Mouse (Mus musculus): ENCODE measurements around the gene Crybg2. TPM values are rescaled to one million over a fixed set of nuclear protein-coding genes. Genes with fewer than 3 reads are reported as not detected.

Gene Crybg2
- total RNA-seq (2021): under 1 TPM; 0.25 to 0.28 TPM
- long read RNA-seq, experiment 1: 0 reads
- long read RNA-seq, experiment 2, partial matches to known transcripts: 2 of 2 reads
- long read RNA-seq, experiment 2, other reads (novel, unspliced or antisense): 0 of 2 reads

DNA sequence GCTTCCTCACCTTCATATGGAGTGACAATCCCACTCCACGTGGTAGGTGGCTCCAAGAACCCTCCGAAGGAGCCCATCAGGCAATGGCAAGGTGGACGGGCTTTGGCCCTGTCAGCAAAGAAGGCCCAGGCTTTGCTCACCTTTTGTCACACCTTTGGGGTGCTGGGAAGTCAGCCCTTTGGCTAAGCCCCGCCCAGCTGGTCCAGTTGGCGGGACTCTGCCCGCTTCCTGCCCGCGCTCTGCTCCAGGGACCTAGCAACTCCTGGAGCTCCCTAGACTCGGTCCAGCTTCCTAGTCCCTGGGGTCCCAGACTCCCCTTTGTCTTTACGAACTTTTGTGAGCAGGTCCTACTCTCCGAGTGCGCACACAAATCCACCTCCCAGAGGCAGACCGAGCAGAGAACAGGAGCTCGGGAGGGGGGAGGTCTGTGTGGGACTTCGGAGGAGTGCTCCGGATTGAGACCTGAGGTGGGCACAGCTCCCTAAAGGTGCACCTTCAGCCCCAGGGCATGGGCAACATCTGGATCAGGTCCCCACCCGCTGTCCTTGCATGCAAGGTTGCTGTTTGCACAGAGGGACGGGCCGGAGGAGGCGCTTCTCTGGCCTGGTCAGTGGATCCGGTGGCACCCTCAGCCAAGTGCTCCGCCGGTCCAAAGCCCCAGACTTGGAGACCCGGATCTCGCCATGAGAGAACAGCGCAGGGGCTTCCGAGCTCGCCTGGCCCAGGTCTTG is at the start of gene Crybg2:
TSS of gene Crybg2 (plus strand) at position 681 of the 731 bp plus-strand sequence.
- no peak for DNase-seq (ENCODE audit: low spot score in 2 of 2)

- no peak for DNase-seq (ENCODE audit: low spot score in 2 of 2)
Measured at GRCm38 (mm10) chr4:134011450-134012414, 48.9 kb upstream of the Crybg2 start.

DNA sequence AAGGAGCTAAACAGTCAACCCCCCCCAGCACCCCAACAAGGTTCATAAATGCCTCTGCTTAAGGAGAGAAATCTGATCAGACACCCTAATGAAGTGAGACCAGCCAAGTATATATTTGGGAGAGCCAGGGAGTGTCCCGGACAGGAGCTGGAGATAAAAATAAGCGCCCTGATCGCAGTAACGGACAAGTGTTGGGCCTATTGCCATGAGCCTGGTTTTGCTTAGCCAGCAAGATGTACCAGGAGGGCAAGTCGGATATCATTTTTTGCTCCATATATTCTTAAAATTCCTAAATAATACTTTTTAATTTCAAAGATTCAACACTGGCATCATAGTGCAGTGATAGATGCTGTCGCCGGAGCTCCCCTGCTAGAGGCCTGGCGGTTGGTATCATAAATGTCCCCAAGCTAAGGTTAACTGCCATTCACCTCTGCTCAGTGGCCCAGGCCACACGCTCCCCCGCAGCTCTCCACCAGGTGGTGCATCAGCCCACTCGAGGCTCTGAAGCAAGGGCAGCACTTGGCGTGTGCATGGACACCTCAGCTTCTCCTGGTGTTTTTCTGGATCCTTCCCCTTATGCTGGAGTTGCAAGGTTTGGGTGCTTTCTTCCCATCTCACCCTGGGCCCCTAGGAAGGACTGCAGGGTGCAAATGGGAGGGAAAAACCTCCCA is 47.6 kb upstream of the Crybg2 start:
- DNase-seq (ENCODE audit: low spot score in 2 of 2): no peak

DNA sequence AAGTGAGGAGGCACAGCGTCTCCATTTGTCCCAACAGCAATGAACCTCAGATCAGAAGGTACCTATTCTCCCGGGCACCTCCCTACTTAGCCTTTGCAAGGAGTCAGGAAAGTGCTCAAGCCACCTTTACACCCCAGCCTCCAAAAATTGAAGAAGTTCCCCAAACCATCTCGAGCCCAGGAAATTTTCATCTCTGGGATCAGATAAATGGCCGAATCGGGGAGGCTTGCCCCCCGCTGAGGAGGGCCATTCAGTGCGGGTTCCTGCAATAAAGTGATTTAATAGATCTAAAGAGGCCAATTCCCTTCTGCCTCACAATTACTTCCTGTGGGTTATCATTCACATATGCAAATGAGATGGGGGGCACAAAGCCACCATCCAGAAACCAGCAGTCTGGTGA is 44.4 kb upstream of the Crybg2 start:
- DNase-seq (ENCODE audit: low spot score in 2 of 2): no peak

- no peak for DNase-seq (ENCODE audit: low spot score in 2 of 2)
Measured at GRCm38 (mm10) chr4:134016767-134017166, 43.8 kb upstream of the Crybg2 start.

DNA sequence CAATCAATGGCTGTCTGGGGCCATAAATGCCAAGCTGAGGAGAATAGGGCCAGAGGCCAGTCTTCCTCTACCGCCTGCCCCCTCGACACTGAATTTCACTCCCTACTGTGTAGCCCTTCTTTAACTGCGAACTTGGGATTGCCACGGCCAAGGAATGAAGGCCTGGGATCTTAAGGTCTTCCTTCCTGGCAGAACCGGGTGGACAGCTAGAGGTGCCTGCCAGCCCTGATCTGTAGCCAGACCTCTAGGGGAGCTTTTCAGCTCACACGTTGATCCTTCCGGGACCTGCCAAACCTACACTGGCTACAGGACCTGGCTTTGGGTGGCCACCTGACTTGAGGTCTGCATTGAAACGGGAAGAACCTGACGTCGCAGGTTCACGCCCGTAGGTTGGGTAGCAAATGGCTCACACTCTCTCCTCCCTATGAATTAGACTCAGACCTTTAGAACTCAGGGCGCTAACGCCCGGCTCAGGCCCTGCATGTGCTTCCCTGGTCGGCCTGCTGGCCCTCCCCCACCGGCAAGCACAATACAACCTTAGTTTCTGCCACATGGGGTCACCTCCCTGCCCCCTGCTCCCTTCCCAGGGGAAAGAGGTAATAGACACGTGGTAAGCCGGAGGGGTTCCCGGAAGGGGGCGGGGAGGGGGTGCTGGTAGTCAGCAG is 43.3 kb upstream of the Crybg2 start:
- no peak for DNase-seq (ENCODE audit: low spot score in 2 of 2)

- no peak for DNase-seq (ENCODE audit: low spot score in 2 of 2)
Measured at GRCm38 (mm10) chr4:134018038-134018778, 42.4 kb upstream of the Crybg2 start.

GRCm38 (mm10) chr4:134018779-134019145 is 41.9 kb upstream of the Crybg2 start, which contains the start of gene Lin28a:
TSS of gene Lin28a (minus strand) at chr4:134018841.
- DNase-seq (ENCODE audit: low spot score in 2 of 2): no peak

GRCm38 (mm10) chr4:134019210-134019609 is 41.4 kb upstream of the Crybg2 start:
- no peak for DNase-seq (ENCODE audit: low spot score in 2 of 2)

- DNase-seq (ENCODE audit: low spot score in 2 of 2): no peak
Measured at GRCm38 (mm10) chr4:134019641-134020351, 40.8 kb upstream of the Crybg2 start.

DNA sequence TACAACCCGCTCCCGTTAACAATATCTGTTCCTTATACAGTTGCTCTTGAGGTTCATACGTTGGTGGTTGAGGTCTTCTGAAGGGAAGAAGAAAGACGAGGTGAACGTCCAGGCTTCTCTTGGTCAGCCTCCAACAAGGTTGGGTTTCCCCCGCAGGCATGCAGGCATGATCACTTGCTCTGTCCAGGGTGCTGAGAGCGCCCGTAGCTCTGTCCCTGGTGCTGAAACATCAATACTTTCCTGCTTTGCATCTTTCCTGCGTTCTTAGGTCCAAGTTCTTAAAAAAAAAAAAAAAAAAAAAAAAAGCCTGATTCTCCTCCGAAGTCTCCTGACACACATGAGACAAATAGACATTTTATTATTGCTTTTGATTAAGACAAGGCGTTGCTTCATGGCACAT is 40.0 kb upstream of the Crybg2 start:
- peak; percentile 48 to 64 for DNase-seq (ENCODE audit: low spot score in 2 of 2)

DNA sequence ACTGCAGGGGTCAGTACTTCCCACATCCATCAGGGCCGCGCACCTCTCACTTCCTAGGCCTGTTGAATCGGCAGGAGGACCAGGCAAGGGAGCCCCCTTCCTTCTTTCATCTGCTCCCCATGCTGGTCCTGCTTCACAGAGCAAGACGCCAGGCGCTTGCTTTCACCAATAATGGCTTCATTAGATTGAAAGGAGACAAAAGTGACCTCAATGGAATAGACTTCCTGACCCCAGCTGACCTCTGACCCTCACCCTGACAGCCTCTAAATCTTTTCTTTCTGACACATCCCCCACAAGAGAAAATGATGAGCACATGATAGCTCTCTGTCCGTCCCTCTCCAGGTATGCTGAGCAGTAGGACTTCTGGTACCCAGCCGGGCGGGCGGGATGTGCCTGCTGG is 34.8 kb upstream of the Crybg2 start:
- no peak for DNase-seq (ENCODE audit: low spot score in 2 of 2)

GRCm38 (mm10) chr4:134035953-134036352 is 24.7 kb upstream of the Crybg2 start:
- peak; percentile 54 to 59 for DNase-seq (ENCODE audit: low spot score in 2 of 2)

- DNase-seq (ENCODE audit: low spot score in 2 of 2): no peak
Measured at GRCm38 (mm10) chr4:134041317-134042123, 19.1 kb upstream of the Crybg2 start.

DNA sequence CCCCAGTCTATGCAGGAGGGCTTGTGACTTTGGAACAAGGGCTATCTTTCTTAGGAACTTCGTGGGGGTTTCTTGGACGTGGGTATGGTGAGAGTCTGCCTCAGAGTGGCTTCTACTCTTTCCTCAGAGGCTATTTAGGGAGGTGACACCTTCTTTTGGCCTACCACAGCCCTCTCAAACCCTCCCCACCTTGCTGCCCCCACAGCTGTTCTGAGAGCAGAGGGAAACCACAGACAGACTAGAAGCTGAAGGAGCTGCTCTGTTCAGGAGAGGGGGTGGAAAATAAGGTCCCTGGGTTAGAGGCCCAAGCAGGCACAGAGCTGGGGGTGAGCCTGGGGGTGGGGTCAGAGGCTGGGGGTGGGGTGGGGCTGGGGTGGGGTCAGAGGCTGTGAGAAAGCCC is 17.6 kb upstream of the Crybg2 start:
- DNase-seq (ENCODE audit: low spot score in 2 of 2): no peak

GRCm38 (mm10) chr4:134047648-134048047 is 13.0 kb upstream of the Crybg2 start:
- DNase-seq (ENCODE audit: low spot score in 2 of 2): no peak

GRCm38 (mm10) chr4:134051912-134052311 is 8.7 kb upstream of the Crybg2 start:
- DNase-seq (ENCODE audit: low spot score in 2 of 2): no peak

DNA sequence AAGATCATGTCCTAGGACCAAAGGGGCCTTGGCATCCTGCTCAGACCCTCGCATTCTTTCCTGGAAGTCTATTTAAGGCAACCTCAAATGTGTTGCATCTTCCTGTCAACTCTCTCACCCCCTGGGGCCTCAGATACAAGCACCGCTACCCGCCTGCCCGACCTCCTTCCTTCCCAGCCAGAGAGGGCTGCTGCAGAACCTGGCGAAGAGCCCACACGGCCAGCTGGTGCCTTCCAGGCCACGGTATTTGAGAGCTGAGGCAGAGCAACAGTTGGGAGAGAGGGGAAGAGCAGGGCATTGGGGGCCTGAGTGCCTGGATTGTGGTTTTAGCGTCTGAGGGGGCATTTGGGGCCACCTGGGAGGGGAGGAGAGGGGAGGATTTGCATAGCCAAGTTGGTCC is 8.1 kb upstream of the Crybg2 start:
- DNase-seq (ENCODE audit: low spot score in 2 of 2): no peak

- DNase-seq (ENCODE audit: low spot score in 2 of 2): no peak
Measured at GRCm38 (mm10) chr4:134053538-134053937, 7.1 kb upstream of the Crybg2 start, which contains the start of gene Zfp683. TSS of gene Zfp683 (plus strand) at chr4:134053838.
